Mouse (Mus musculus) ovary, postnatal 36 days (tissue): ENCODE data around the gene Tango2.

Experiments
- DNase-seq: peaks from one replicate; pipeline ENCODE4 v3.0.0; 2022; ENCODE audit warnings: low spot score, mixed read lengths

Gene Tango2

DNA sequence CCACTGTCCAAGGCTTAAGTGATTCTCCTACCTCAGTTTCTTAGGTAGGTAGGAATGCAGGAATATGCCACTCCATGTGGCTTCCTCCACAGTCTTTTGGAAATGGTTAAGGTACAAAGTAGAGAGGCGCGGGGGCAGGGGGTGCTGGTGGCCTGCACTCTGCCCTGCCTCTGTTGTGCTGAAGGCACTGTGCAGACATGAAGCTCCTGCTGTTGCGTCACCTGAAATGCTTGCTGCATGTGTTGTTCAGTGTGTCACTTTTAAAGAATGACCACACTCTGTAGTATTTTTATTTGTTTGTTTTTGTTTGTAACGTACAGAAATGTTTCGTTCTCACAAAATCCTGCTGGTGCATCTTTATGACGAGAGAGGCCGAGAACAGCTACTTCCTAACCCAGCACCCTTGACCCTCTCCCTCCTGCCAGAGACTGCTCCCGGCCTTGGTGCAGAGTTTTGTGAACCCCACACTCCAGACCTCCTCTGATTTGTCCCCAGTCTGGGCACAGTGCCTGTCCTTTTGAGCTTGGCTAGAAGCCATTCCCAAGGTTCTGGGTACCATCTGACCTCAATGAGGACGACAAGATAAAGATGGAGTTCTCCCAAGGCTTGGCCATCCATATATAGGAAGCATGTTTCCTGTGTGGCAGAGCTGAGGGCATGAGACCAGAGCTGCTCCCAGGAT, 35.3 kb upstream of the Tango2 start:
- DNase-seq = peak; percentile 47

GRCm38 (mm10) chr16:18381621-18382258, 33.8 kb upstream of the Tango2 start:
- no peak for DNase-seq

GRCm38 (mm10) chr16:18380495-18381063, 32.7 kb upstream of the Tango2 start:
- no peak for DNase-seq

DNA sequence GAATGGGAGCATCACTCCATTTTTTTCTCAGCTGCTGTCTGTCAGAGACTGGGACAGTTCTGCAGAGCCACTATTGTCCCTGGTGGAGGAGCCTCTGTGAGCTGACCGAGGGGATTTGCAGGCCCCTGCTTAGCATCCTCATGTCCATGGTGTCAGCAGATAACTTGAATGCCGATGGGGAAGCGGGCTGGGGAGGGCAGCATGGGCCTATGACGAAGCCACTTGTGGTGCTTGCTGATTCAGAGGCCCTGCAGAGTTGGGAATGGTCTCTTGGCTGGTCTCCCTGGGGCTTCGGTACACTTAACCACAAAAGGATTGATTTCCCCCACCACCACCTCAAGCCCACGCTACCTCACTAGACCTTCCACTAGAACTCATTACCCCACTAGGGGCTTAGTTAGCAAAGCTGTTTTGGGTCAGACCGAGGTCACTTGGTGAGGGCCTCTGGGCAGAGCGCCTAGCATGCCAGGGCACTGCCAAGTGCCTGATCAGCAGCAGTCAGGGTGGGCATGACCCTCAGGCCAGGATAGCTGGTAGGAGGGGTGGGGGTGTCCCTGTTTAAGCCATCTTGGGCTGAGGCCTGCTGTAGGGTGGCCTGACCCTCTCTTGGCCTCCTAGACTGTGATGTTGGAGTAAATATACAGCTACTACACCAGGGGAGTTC, 31.6 kb upstream of the Tango2 start:
- no peak for DNase-seq

DNA sequence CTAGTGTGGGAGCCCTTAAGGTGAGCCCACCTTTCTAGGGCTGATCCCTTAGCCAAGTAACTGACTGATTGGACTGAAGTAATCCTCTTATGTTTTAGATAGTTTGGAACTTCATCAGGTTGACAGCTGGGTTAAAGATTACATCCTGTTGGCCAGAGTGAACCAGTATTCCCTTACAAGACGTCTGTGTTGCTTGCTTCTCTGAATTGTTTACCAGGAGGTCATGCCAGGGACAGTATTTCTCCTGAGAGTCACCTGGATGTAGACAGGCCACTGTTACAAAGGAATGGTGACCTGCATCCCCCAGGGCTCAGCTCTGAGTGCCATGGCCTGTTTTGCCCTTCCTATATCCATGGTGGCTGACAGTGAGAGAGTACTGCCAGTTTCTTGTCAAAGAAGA, 30.6 kb upstream of the Tango2 start:
- DNase-seq = no peak

- no peak for DNase-seq
These were observed 29.3 kb upstream of the Tango2 start for GRCm38 (mm10) chr16:18377203-18377602.

DNA sequence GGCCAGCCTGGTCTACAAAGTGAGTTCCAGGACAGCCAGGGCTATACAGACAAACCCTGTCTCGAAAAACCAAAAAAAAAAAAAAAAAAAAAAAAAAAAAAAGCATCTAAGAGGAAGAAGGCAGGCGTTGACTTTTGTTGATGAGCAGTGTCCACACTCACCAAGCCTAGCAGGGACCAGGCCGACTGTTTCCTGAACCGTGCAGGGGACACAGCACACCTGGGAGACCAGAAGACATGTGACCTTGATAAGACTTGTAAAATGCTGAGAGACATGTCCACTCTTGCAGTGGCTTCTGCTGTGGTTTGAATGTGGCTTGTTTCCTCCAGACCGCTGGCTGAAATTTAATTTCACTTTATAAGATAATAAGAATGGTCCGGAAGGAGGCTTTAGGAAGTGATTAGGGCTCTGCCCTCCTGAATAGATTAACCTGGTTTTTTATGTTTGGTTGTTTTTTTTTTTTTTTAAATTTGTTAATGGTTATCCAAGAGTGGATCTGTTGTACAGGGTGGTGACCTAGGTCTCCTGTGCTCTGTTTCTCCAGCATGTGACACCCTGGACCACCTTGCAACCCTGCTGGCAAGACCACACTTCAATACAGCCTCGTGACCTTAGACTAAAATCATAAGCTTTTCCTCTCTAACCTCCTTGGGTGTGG, 28.5 kb upstream of the Tango2 start:
- DNase-seq = no peak

DNA sequence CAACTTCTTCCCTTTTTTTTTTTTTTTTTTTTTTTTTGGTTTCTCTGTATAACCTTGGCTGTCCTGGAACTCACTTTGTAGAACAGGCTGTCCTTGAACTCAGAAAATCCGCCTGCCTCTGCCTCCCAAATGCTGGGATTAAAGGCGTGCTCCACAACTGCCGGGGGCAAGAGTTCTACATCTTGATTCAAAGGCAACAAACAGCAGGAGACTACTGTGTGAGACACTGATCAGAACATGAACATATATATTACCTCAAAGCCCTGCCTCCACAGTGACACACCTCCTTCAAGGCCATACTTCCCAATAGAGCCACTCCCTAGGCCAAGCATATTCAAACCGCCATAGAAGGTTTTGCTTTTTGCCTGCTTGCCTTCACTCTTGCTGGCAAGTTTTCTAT, 25.7 kb upstream of the Tango2 start:
- DNase-seq = no peak

GRCm38 (mm10) chr16:18370197-18370596, 22.3 kb upstream of the Tango2 start:
- no peak for DNase-seq

DNA sequence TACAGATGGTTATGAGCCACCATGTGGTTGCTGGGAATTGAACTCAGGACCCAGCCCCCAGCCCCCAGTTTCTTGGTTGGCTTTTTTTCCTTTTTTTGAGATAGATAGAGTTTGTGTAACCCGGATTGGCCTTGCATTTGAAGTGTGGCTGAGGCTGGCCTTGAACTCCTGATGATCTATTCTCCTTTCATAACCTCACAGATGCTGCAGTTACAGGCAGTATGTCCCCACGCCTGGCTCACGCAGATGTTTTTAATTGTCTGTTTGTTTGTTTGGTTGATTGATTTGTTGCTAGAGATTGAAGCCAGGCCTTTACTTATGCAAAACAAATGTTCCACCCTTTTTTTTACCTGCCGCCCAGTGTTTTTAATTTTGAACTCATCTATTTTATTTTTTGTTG, 18.9 kb upstream of the Tango2 start:
- DNase-seq = no peak

DNA sequence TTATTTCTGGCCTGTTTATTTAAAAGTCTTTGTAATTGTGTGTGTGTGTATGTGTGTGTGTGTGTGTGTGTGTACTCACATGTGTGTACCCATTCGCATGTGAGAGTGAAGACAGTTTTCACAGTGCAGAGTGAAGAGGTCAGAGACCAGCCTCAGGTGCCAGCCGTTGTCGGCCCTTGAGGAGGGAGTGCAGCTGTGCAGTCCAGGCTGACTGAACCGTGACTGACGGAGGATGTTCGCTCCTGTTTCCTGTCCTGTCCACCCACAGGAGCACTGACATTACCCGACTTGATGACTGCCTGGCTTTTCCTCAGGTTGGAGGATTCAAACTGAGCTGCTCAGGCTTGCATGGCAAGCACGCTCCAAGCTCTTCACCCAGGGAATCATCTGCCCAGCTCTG, 15.0 kb upstream of the Tango2 start:
- DNase-seq = no peak

DNA sequence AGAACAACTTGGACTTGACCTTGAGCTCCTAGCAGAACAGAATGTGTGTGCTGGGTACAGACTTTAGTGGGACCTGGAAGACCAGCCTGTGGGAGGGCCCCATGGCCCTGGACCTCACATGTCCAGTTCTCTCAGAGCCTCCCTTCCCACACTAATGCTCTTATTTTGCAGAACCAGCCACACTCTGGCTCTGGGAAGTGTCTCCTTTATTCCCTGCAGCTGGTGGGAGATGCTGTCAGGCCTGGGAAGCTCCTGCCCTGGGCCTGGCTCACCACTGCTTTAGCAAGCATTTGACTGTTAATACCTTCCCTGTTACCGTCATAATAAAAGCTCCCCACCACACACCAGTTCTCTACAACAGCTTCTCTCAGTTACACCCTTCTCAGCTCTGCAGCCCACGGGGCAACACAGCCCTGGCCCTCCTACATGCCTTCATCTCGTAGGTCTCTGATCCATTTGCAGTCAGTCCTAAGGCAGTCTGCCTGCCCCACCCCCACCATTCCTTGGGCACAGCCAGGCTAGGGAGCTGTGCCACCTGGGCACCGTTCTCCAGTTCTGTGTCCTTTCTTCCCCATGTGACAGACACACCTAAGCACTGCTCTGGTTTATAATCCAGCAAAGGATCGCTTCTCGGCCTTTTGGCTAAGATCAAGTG, 12.4 kb upstream of the Tango2 start:
- DNase-seq = no peak

DNA sequence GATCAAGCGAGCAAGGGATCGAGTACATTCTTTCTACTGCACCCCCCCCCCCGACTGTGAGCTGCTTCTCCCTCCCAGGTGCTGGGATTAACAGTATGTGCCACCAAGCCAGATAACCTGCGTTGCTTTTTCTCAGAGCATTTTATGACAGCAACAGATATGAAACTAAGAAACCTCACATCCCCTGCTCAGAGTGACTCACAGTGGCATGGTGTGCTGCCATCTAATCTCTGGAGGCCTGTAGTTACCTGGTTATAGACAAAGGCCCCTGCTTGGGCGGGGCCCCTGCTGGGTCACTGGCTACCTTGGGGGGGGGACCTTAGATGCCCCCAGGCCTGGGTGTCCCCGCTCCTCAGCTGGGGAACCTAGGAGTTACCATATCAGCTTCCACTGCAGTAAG, 10.1 kb upstream of the Tango2 start:
- no peak for DNase-seq

GRCm38 (mm10) chr16:18356961-18357360, 9.1 kb upstream of the Tango2 start:
- no peak for DNase-seq

- no peak for DNase-seq
These were observed 5.2 kb upstream of the Tango2 start for GRCm38 (mm10) chr16:18353106-18353505.

DNA sequence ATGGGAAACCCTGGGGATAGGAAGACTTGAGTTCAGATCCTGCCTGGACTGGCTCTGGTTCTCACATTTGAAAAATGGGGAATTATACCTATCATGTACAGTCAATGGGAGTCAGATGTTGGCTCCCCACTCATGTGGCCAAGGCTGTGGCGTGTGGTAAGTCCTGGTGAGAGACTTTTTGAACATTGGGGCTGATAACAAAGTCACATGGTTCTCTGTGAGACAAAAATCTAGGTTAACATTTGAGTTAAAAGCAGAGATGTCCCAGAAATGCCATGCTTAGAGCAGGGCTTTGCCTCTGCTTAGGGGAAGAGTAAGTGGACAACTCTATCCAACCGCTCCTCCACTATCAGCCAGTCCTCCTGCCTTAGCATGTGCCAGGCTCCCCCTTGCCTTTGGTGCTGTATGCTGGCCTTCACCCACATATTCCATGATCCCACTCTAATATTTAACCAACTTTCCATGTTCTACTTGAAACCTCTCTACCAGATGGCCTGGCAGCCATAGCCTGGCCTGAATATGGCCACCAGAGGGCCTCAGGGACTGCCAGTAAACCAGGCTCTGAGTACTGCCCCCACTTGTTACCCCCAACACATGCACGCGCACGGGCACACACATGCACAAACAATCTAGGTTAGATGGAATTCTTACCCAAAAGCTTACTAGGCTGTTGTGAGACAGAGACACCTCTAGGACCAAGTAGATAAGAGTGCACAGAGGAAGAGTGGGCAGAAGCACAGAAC, 3.6 kb upstream of the Tango2 start:
- DNase-seq = peak; percentile 30

GRCm38 (mm10) chr16:18349761-18350325, 1.9 kb upstream of the Tango2 start:
- DNase-seq = no peak

GRCm38 (mm10) chr16:18348601-18349175, 785 bp upstream of the Tango2 start:
- peak; percentile 39 for DNase-seq

DNA sequence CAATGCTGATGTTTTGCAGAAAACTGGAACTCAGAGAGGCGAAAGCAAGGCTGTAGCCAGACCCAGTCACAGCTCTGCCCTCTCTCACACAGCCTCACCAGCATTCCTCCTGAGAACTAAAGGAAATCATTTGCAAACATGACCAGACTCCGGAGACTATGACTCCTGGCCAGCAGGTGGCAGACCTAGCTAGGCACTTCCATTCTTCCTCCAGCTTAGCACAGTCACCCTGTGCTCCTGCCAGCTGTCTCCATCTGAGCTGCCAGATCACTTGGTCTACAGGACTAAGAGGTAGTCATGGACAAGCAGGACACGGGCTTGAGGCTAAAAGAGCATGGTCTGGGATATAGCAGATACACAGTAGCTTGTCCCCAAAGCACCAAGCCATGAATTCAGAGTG, 2.7 kb downstream of the Tango2 start:
- peak; percentile 79 for DNase-seq

DNA sequence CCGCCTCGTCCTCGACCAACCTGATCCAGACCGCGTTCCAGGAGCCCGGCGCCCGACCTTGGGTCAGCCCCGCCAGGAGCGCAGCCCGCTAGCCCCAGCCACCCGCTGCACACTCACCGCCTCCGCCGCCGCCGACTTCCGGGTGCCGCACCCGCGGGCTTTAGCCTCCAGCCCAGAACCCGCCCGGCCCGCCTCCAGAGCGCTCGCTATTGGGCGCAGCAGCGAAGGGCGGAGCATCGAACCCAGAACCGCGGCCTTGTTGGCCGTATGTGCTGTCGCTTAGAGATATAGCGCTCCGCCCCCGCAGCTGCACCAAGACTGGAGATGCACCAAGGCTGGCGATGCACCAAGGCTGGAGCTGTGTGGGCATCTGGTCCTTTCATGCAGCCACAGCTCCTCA, 4.1 kb downstream of the Tango2 start:
- DNase-seq = peak; percentile 98
